Mouse (Mus musculus) v-Abl transformed pro-B cells (cell line): ENCODE results near the gene Rab5c.

Experiments used
- in situ Hi-C, 2 experiments: fragments of 400-800 bp; cut with MboI; formaldehyde crosslinking; loops; one replicate each; pipeline ENCODE4 v1.15.1; 2025; ENCODE audit not compliant: unreplicated experiment in 2 of 2

The Rab5c gene

GRCm38 (mm10) chr11:100671956-100672355 is 66.1 kb downstream of the Rab5c start:
- in situ Hi-C loops: loop anchor here in 1 of 2 experiments (10.0 kb wide), 1 partner anchor 257 kb away; the partner anchor contains the start of genes Fkbp10 and P3h4

- in situ Hi-C loops: loop anchor here in 1 of 2 experiments (10.0 kb wide), 1 partner anchor 256 kb away; the partner anchor contains the start of genes Fkbp10 and P3h4
These were observed 67.0 kb downstream of the Rab5c start for GRCm38 (mm10) chr11:100671049-100671448.
